Mouse (Mus musculus) T-helper 2 cell (primary cell): ENCODE results near the gene Chst14.

Source experiments
- in situ Hi-C: fragments of 300-600 bp; cut with MboI, MseI; formaldehyde crosslinking; loops from one replicate; pipeline ENCODE4 v1.15.1; 2025; ENCODE audit warnings: high pct_unique_total_duplicates

Gene Chst14

GRCm38 (mm10) chr2:118903333-118903741 is 23.0 kb upstream of the Chst14 start:
- in situ Hi-C loops = no loop called here

GRCm38 (mm10) chr2:118905433-118906117 is 20.7 kb upstream of the Chst14 start:
- in situ Hi-C loops = no loop called here

GRCm38 (mm10) chr2:118906118-118906492 is 20.2 kb upstream of the Chst14 start:
- in situ Hi-C loops = no loop called here

GRCm38 (mm10) chr2:118907781-118908180 is 18.5 kb upstream of the Chst14 start:
- in situ Hi-C loops = no loop called here

- in situ Hi-C loops = no loop called here
Measured at GRCm38 (mm10) chr2:118909151-118909550, 17.1 kb upstream of the Chst14 start.

- in situ Hi-C loops = no loop called here
Measured at GRCm38 (mm10) chr2:118910605-118911278, 15.6 kb upstream of the Chst14 start.

GRCm38 (mm10) chr2:118912706-118913105 is 13.6 kb upstream of the Chst14 start:
- in situ Hi-C loops = no loop called here

- in situ Hi-C loops = no loop called here
Measured at GRCm38 (mm10) chr2:118913551-118914276, 12.6 kb upstream of the Chst14 start.

- in situ Hi-C loops = no loop called here
Measured at GRCm38 (mm10) chr2:118914685-118915084, 11.6 kb upstream of the Chst14 start.

GRCm38 (mm10) chr2:118916436-118916835 is 9.9 kb upstream of the Chst14 start:
- in situ Hi-C loops = no loop called here

- in situ Hi-C loops = no loop called here
Measured at GRCm38 (mm10) chr2:118918543-118918942, 7.8 kb upstream of the Chst14 start.

- in situ Hi-C loops = no loop called here
Measured at GRCm38 (mm10) chr2:118920428-118920827, 5.9 kb upstream of the Chst14 start.

- in situ Hi-C loops = no loop called here
Measured at GRCm38 (mm10) chr2:118925952-118926351, 344 bp upstream of the Chst14 start.

GRCm38 (mm10) chr2:118926998-118927739 is 873 bp downstream of the Chst14 start:
- in situ Hi-C loops = no loop called here

GRCm38 (mm10) chr2:118941341-118941740 is 15.0 kb downstream of the Chst14 start:
- in situ Hi-C loops = no loop called here

- in situ Hi-C loops = no loop called here
Measured at GRCm38 (mm10) chr2:118943232-118943631, 16.9 kb downstream of the Chst14 start.

- in situ Hi-C loops = no loop called here
Measured at GRCm38 (mm10) chr2:118948818-118949217, 22.5 kb downstream of the Chst14 start.

- in situ Hi-C loops = loop anchor here (10.0 kb wide), 1 partner anchor 1235 kb away; no protein-coding TSS in a partner anchor
Measured at GRCm38 (mm10) chr2:118949699-118950098, 23.4 kb downstream of the Chst14 start.

GRCm38 (mm10) chr2:118956497-118956896 is 30.2 kb downstream of the Chst14 start:
- in situ Hi-C loops = loop anchor here (10.0 kb wide), 1 partner anchor 1228 kb away; no protein-coding TSS in a partner anchor

GRCm38 (mm10) chr2:118959644-118960043 is 33.3 kb downstream of the Chst14 start:
- in situ Hi-C loops = loop anchor here (10.0 kb wide), 1 partner anchor 1225 kb away; no protein-coding TSS in a partner anchor

- in situ Hi-C loops = no loop called here
Measured at GRCm38 (mm10) chr2:118960413-118960812, 34.1 kb downstream of the Chst14 start.

GRCm38 (mm10) chr2:118961546-118961945 is 35.2 kb downstream of the Chst14 start:
- in situ Hi-C loops = no loop called here
